Mouse (Mus musculus): ENCODE data around the gene Gabarapl2.

DNA sequence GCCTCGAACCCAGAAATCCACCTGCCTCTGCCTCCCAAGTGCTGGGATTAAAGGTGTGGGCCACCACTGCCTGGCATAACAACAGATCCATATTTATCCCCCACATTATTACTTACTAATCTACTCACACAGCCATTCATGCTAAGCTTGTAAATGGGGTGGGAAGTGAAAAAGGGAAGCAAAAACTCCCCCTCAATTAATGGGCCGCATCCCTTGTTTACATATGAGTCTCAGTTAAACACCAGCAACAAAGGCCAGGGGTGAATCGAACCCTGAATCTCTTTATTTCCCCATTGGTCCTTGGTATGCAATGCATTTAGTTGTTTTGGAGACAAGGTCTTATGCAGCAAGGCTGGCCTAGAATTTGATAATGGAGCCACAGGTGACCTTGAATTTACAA is 10.3 kb downstream of the Gabarapl2 start:
- no peak for TF ChIP-seq CTCF (IDR thresholded peaks at IDR 0.05; ENCODE audit: extremely low read depth, insufficient read depth, low read length)
- TF ChIP-seq POLR2A (IDR thresholded peaks at IDR 0.05; ENCODE audit: extremely low read depth, insufficient read depth, low read length), result no peak

Data from cortical plate, adult 2 months (tissue).